Mouse (Mus musculus) telencephalon, adult 2 months (tissue): ENCODE data around the gene Cstf2.

ENCODE experiments used
- DNase-seq: peaks from one replicate; pipeline ENCODE4 v3.0.0-alpha.2; 2011; ENCODE audit warnings: low read depth, low spot score

The Cstf2 gene

GRCm38 (mm10) chrX:134058987-134059712 lies at the start of gene Cstf2:
Cstf2 (plus strand) TSS chrX:134059187.
- DNase-seq, result peak; percentile 83

GRCm38 (mm10) chrX:134019005-134019404 lies 40.0 kb upstream of the Cstf2 start:
- DNase-seq, result peak; percentile 22

GRCm38 (mm10) chrX:134020664-134021063 lies 38.3 kb upstream of the Cstf2 start:
- no peak for DNase-seq

GRCm38 (mm10) chrX:134048994-134049393 lies 10.0 kb upstream of the Cstf2 start:
- DNase-seq, result no peak

GRCm38 (mm10) chrX:134056897-134057296 lies 2.1 kb upstream of the Cstf2 start:
- DNase-seq, result no peak

GRCm38 (mm10) chrX:134058040-134058875 lies 729 bp upstream of the Cstf2 start:
- no peak for DNase-seq

GRCm38 (mm10) chrX:134059764-134060163 lies 777 bp downstream of the Cstf2 start:
- DNase-seq, result no peak

- DNase-seq, result no peak
These were observed 26.5 kb downstream of the Cstf2 start for GRCm38 (mm10) chrX:134085453-134085852.

GRCm38 (mm10) chrX:134102641-134103040 lies 43.7 kb downstream of the Cstf2 start:
- peak; percentile 61 for DNase-seq

- DNase-seq, result no peak
These were observed 52.8 kb downstream of the Cstf2 start for GRCm38 (mm10) chrX:134111767-134112166.

- no peak for DNase-seq
These were observed 57.4 kb downstream of the Cstf2 start for GRCm38 (mm10) chrX:134116417-134116816.

GRCm38 (mm10) chrX:134128549-134128948 lies 69.6 kb downstream of the Cstf2 start:
- no peak for DNase-seq

- DNase-seq, result no peak
These were observed 73.3 kb downstream of the Cstf2 start for GRCm38 (mm10) chrX:134132295-134132694.

GRCm38 (mm10) chrX:134133821-134134220 lies 74.8 kb downstream of the Cstf2 start:
- DNase-seq, result no peak
